Mouse (Mus musculus): ENCODE data around the gene Ces1g.

Ces1g gene

GRCm38 (mm10) chr8:93315557-93315956, 21.6 kb downstream of the Ces1g start:
- Histone ChIP-seq H3K4me3 (replicated peaks; ENCODE audit: low read length) (no peak overlapping the region), H3K36me3 (ENCODE audit: insufficient read depth, low read length) (no peaks in the 10 kb centered on the region), H3K9me3 (ENCODE audit: low read length) (no peaks in the 10 kb centered on the region), H3K27me3 (ENCODE audit: insufficient read depth, low read length) (no peaks in the 10 kb centered on the region), H3K4me1 (replicated peaks; ENCODE audit: low read depth, low read length) (no peaks in the 10 kb centered on the region)
- no peak for TF ChIP-seq CTCF (conservative IDR thresholded peaks at IDR 0.05; ENCODE audit: low read length)

GRCm38 (mm10) chr8:93283896-93284295, 53.2 kb downstream of the Ces1g start:
- no peak overlapping the region for H3K4me3 ChIP-seq (replicated peaks; ENCODE audit: low read length)
- H3K9me3 ChIP-seq (ENCODE audit: low read length) = no peaks in the 10 kb centered on the region
- no peaks in the 10 kb centered on the region for H3K27me3 ChIP-seq (ENCODE audit: insufficient read depth, low read length)
- TF ChIP-seq POU5F1 (IDR thresholded peaks at IDR 0.05; ENCODE audit: borderline replicate concordance, low read length) (no peak), NANOG (IDR thresholded peaks at IDR 0.05; ENCODE audit: borderline replicate concordance, low read length) (no peak), CTCF (conservative IDR thresholded peaks at IDR 0.05; ENCODE audit: low read length) (no peak)
- no peaks in the 10 kb centered on the region for H3K4me1 ChIP-seq (replicated peaks; ENCODE audit: low read depth, low read length)
- no peaks in the 10 kb centered on the region for H3K36me3 ChIP-seq (ENCODE audit: insufficient read depth, low read length)

GRCm38 (mm10) chr8:93282349-93282748, 54.8 kb downstream of the Ces1g start:
- no peaks in the 10 kb centered on the region for H3K36me3 ChIP-seq (ENCODE audit: insufficient read depth, low read length)
- H3K27me3 ChIP-seq (ENCODE audit: insufficient read depth, low read length) = no peaks in the 10 kb centered on the region
- H3K4me1 ChIP-seq (replicated peaks; ENCODE audit: low read depth, low read length) = no peaks in the 10 kb centered on the region
- H3K4me3 ChIP-seq (replicated peaks; ENCODE audit: low read length) = no peak overlapping the region
- TF ChIP-seq NANOG (IDR thresholded peaks at IDR 0.05; ENCODE audit: borderline replicate concordance, low read length) (no peak), CTCF (conservative IDR thresholded peaks at IDR 0.05; ENCODE audit: low read length) (no peak), POU5F1 (IDR thresholded peaks at IDR 0.05; ENCODE audit: borderline replicate concordance, low read length) (no peak)
- no peaks in the 10 kb centered on the region for H3K9me3 ChIP-seq (ENCODE audit: low read length)

DNA sequence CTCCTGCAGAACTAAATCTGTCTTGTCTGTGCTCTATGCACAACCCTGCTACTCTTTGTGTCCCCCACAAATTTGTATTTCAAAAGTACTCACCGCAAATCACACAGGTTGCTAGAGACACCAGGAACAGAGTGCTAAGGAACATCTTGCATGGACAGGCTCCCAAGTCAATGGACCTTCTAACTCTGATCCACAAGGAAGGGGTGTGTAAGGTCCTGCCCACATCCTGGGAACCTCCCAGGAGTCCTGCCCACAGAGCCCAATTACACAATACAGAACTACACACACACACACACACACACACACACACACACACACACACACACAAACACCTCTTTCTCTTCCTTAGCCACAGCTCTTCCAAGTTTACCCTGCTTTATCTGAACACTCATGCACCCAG, 57.6 kb downstream of the Ces1g start, which contains the start of gene Ces1f:
Gene Ces1f, minus strand, starts transcription at position 192 of the 400 bp plus-strand sequence.
- H3K27me3 ChIP-seq (ENCODE audit: insufficient read depth, low read length) = no peaks in the 10 kb centered on the region
- no peak for TF ChIP-seq CTCF (conservative IDR thresholded peaks at IDR 0.05; ENCODE audit: low read length)
- no peak for TF ChIP-seq NANOG (IDR thresholded peaks at IDR 0.05; ENCODE audit: borderline replicate concordance, low read length)
- no peak for TF ChIP-seq POU5F1 (IDR thresholded peaks at IDR 0.05; ENCODE audit: borderline replicate concordance, low read length)
- no peaks in the 10 kb centered on the region for H3K36me3 ChIP-seq (ENCODE audit: insufficient read depth, low read length)
- H3K9me3 ChIP-seq (ENCODE audit: low read length) = no peaks in the 10 kb centered on the region
- no peak within 1 kb of the TSS for H3K4me3 ChIP-seq (replicated peaks; ENCODE audit: low read length)
- no peaks in the 10 kb centered on the region for H3K4me1 ChIP-seq (replicated peaks; ENCODE audit: low read depth, low read length)

DNA sequence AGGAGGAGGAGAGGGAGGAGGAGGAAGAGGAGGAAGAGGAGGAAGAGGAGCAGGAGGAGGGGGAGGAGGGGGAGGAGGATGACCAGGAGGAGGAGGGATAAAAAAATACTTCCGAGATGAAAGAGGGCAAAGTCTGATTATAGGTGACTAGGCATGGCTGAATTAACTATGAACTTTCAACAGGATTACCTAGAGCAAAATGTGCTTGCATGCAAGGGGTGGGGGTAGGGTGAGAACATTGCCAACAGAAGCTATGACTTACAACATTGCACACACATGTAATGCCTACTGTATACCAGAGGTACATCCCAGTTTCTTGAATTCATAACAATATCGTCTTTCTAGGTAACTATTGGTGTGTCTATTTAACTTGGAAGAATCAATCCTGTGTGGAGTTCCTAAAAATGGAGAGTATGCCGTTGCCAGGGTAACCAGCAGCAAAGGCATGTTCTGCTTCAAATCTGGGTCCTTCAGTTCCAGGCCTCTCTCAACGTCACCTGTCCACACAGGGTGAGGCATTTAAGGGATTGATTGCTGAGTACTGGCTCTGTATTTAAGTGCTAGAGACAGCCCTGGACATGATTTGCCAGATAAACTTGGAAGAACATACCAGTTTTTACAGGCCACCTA, 58.8 kb downstream of the Ces1g start:
- Histone ChIP-seq H3K27me3 (ENCODE audit: insufficient read depth, low read length) (no peaks in the 10 kb centered on the region), H3K36me3 (ENCODE audit: insufficient read depth, low read length) (no peaks in the 10 kb centered on the region), H3K9me3 (ENCODE audit: low read length) (no peaks in the 10 kb centered on the region), H3K4me3 (replicated peaks; ENCODE audit: low read length) (no peak overlapping the region), H3K4me1 (replicated peaks; ENCODE audit: low read depth, low read length) (peaks cover 3% of the 10 kb centered on the region; the same call in 1 of the 2 replicates)
- TF ChIP-seq CTCF (conservative IDR thresholded peaks at IDR 0.05; ENCODE audit: low read length) = no peak
- no peak for TF ChIP-seq POU5F1 (IDR thresholded peaks at IDR 0.05; ENCODE audit: borderline replicate concordance, low read length)
- TF ChIP-seq NANOG (IDR thresholded peaks at IDR 0.05; ENCODE audit: borderline replicate concordance, low read length) = no peak

DNA sequence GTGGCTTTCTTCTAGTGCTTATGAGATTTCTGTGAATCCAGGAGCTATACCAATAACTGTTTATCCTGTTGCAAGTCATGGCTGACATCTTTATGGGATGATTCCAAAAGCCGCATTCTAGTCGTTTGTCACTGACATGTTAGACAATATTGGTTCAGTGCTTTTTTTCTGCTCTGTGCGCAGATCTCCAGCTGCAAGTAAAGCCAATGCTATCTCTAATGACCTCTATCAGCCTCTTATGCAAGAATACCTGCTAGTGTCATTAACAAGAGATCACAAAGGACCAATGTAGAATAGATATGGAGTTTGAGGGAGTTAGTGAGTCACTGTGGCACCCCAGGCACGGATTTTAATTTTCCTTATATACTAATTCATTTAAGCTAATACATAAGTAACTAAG, 62.5 kb downstream of the Ces1g start:
- no peak overlapping the region for H3K4me3 ChIP-seq (replicated peaks; ENCODE audit: low read length)
- no peaks in the 10 kb centered on the region for H3K36me3 ChIP-seq (ENCODE audit: insufficient read depth, low read length)
- TF ChIP-seq NANOG (IDR thresholded peaks at IDR 0.05; ENCODE audit: borderline replicate concordance, low read length) = no peak
- no peak for TF ChIP-seq POU5F1 (IDR thresholded peaks at IDR 0.05; ENCODE audit: borderline replicate concordance, low read length)
- TF ChIP-seq CTCF (conservative IDR thresholded peaks at IDR 0.05; ENCODE audit: low read length) = no peak
- H3K9me3 ChIP-seq (ENCODE audit: low read length) = no peaks in the 10 kb centered on the region
- H3K4me1 ChIP-seq (replicated peaks; ENCODE audit: low read depth, low read length) = peaks cover 3% of the 10 kb centered on the region; the same call in 1 of the 2 replicates
- no peaks in the 10 kb centered on the region for H3K27me3 ChIP-seq (ENCODE audit: insufficient read depth, low read length)

- Histone ChIP-seq H3K9me3 (ENCODE audit: low read length) (no peaks in the 10 kb centered on the region), H3K36me3 (ENCODE audit: insufficient read depth, low read length) (no peaks in the 10 kb centered on the region), H3K4me1 (replicated peaks; ENCODE audit: low read depth, low read length) (peaks cover 3% of the 10 kb centered on the region; the same call in 1 of the 2 replicates), H3K27me3 (ENCODE audit: insufficient read depth, low read length) (no peaks in the 10 kb centered on the region), H3K4me3 (replicated peaks; ENCODE audit: low read length) (no peak overlapping the region)
- no peak for TF ChIP-seq CTCF (conservative IDR thresholded peaks at IDR 0.05; ENCODE audit: low read length)
Observed at GRCm38 (mm10) chr8:93273321-93273720, 63.8 kb downstream of the Ces1g start.

GRCm38 (mm10) chr8:93272686-93273085, 64.4 kb downstream of the Ces1g start:
- H3K36me3 ChIP-seq (ENCODE audit: insufficient read depth, low read length) = no peaks in the 10 kb centered on the region
- TF ChIP-seq CTCF (conservative IDR thresholded peaks at IDR 0.05; ENCODE audit: low read length) (no peak), POU5F1 (IDR thresholded peaks at IDR 0.05; ENCODE audit: borderline replicate concordance, low read length) (no peak), NANOG (IDR thresholded peaks at IDR 0.05; ENCODE audit: borderline replicate concordance, low read length) (no peak)
- peaks cover 3% of the 10 kb centered on the region; the same call in 1 of the 2 replicates for H3K4me1 ChIP-seq (replicated peaks; ENCODE audit: low read depth, low read length)
- H3K9me3 ChIP-seq (ENCODE audit: low read length) = no peaks in the 10 kb centered on the region
- H3K4me3 ChIP-seq (replicated peaks; ENCODE audit: low read length) = no peak overlapping the region
- H3K27me3 ChIP-seq (ENCODE audit: insufficient read depth, low read length) = no peaks in the 10 kb centered on the region

GRCm38 (mm10) chr8:93261436-93261835, 75.7 kb downstream of the Ces1g start:
- H3K4me3 ChIP-seq (replicated peaks; ENCODE audit: low read length) = no peak overlapping the region
- no peaks in the 10 kb centered on the region for H3K4me1 ChIP-seq (replicated peaks; ENCODE audit: low read depth, low read length)
- no peaks in the 10 kb centered on the region for H3K36me3 ChIP-seq (ENCODE audit: insufficient read depth, low read length)
- TF ChIP-seq NANOG (IDR thresholded peaks at IDR 0.05; ENCODE audit: borderline replicate concordance, low read length) (no peak), POU5F1 (IDR thresholded peaks at IDR 0.05; ENCODE audit: borderline replicate concordance, low read length) (no peak), CTCF (conservative IDR thresholded peaks at IDR 0.05; ENCODE audit: low read length) (no peak)
- H3K27me3 ChIP-seq (ENCODE audit: insufficient read depth, low read length) = no peaks in the 10 kb centered on the region
- H3K9me3 ChIP-seq (ENCODE audit: low read length) = no peaks in the 10 kb centered on the region
